Mouse (Mus musculus) heart, adult 2 months (tissue): ENCODE results near the gene 2310057J18Rik.

Experiments used
- CTCF ChIP-seq: fragments of 200-600 bp; IDR thresholded peaks from 2 replicates; pipeline ENCODE4 v1.8.1; 2022; ENCODE audit warnings: antibody characterized with exemption, mild to moderate bottlenecking, moderate library complexity
- EP300 ChIP-seq: fragments of 200-500 bp; IDR thresholded peaks from 2 replicates; pipeline ENCODE4 v1.6.1; 2011; ENCODE audit warnings: low read depth, low read length, control low read depth; ENCODE audit not compliant: insufficient read depth
- POLR2A ChIP-seq: fragments of 200-500 bp; IDR thresholded peaks from 2 replicates; pipeline ENCODE4 v1.6.1; 2011; ENCODE audit warnings: mild to moderate bottlenecking, low read depth, low read length, control low read depth; ENCODE audit not compliant: insufficient read depth

DNA sequence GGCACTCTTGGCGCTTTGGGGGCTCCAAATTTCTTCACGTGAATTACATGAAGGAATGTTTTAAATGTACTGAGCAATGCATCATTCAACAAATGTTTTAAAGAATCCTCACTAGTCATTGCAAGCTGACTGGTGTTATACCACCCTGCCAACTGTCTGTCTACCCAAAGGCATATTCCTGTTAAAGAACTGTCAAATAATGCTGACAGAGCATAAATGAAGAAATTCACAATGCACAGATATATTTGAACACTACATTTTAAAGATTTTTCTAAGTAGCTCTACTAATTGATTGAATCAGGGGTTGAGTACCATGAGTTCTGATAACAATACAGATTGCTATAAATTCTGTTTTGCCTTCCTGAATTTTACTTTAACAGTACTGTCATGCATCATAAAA lies 2.9 kb upstream of the 2310057J18Rik start:
- TF ChIP-seq CTCF (no peak), POLR2A (no peak), EP300 (no peak)
